Mouse (Mus musculus) lung, postnatal 10 days (tissue): Measurements from ENCODE around the gene Birc2.
"Not testable (repeated sequence)": the region's sequence is repeated elsewhere in the genome, so short reads cannot be mapped to it uniquely, and the experiment has no call there.

ENCODE experiments used
- DNase-seq: peaks from one replicate; pipeline ENCODE4 v3.0.0; 2021

Birc2 gene

GRCm38 (mm10) chr9:7836905-7837805 lies at the start of gene Birc2:
Gene Birc2 (minus strand): TSS chr9:7837064.
- peak; percentile 97 for DNase-seq

GRCm38 (mm10) chr9:7884346-7884745 lies 47.5 kb upstream of the Birc2 start:
- DNase-seq, result no peak

GRCm38 (mm10) chr9:7882304-7882865 lies 45.5 kb upstream of the Birc2 start:
- no peak for DNase-seq

GRCm38 (mm10) chr9:7873511-7874211 lies 36.8 kb upstream of the Birc2 start:
- no peak for DNase-seq

GRCm38 (mm10) chr9:7872775-7873439 lies 36.0 kb upstream of the Birc2 start, which contains the start of gene Birc3:
Gene Birc3 (minus strand): TSS chr9:7873186.
- peak; percentile 82 for DNase-seq

GRCm38 (mm10) chr9:7872044-7872774 lies 35.3 kb upstream of the Birc2 start:
- DNase-seq, result peak; percentile 6

GRCm38 (mm10) chr9:7871316-7872043 lies 34.6 kb upstream of the Birc2 start:
- peak; percentile 29 for DNase-seq

GRCm38 (mm10) chr9:7870556-7871315 lies 33.9 kb upstream of the Birc2 start:
- DNase-seq, result peak; percentile 49

GRCm38 (mm10) chr9:7868838-7869491 lies 32.1 kb upstream of the Birc2 start:
- peak; percentile 54 for DNase-seq

GRCm38 (mm10) chr9:7867981-7868380 lies 31.1 kb upstream of the Birc2 start:
- DNase-seq, result peak; percentile 44

GRCm38 (mm10) chr9:7866981-7867380 lies 30.1 kb upstream of the Birc2 start:
- not testable (repeated sequence) for DNase-seq

- no peak for DNase-seq
Observed at GRCm38 (mm10) chr9:7860976-7861375, 24.1 kb upstream of the Birc2 start.

GRCm38 (mm10) chr9:7855912-7856311 lies 19.0 kb upstream of the Birc2 start:
- no peak for DNase-seq

GRCm38 (mm10) chr9:7855374-7855773 lies 18.5 kb upstream of the Birc2 start:
- peak; percentile 72 for DNase-seq

- DNase-seq, result not testable (repeated sequence)
Observed at GRCm38 (mm10) chr9:7854196-7854595, 17.3 kb upstream of the Birc2 start.

- DNase-seq, result no peak
Observed at GRCm38 (mm10) chr9:7852346-7853230, 15.7 kb upstream of the Birc2 start.

GRCm38 (mm10) chr9:7851841-7852240 lies 15.0 kb upstream of the Birc2 start:
- DNase-seq, result no peak

GRCm38 (mm10) chr9:7848191-7848590 lies 11.3 kb upstream of the Birc2 start:
- no peak for DNase-seq

- DNase-seq, result no peak
Observed at GRCm38 (mm10) chr9:7846667-7847199, 9.9 kb upstream of the Birc2 start.
